Mouse (Mus musculus) kidney, adult 10 weeks (tissue): ENCODE measurements around the gene Olfr532. TPM values are rescaled to one million over a fixed set of nuclear protein-coding genes. Genes with fewer than 3 reads are reported as not detected.

Experiments used
- polyA plus RNA-seq: library from polyadenylated mRNA; stranded (reverse); fragments of 350-450 nt; fragmentation: Illumina TruSeq; extraction: RNeasy Lipid Tissue Mini Kit (QIAGEN cat#74804); gene quantifications from one replicate; pipeline ENCODE4 v1.2.3, GENCODE M21; 2014; ENCODE audit warnings: low read depth, low replicate concordance

Olfr532 gene
- polyA plus RNA-seq, result not detected

DNA sequence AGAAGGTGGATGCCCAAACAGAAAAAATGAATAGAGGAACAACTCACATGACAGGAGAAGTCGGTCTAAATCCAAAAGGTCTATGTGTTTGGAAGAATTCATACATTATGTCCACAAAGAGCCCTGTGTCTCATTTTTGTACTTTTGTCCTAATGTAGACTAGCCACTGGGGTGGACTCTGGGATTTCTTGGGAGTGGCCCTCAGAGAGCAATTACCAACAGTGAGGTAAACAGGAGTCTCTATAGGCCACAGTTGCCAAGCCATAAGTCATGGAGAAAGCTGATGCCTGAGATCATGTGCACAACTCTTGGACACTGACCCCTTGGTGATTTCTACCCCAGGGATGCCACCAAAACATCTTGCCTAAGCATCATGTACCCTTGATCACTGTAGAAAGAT is at the start of gene Olfr532:
Gene Olfr532 (minus strand): TSS at position 101 of the 400 bp plus-strand sequence.

DNA sequence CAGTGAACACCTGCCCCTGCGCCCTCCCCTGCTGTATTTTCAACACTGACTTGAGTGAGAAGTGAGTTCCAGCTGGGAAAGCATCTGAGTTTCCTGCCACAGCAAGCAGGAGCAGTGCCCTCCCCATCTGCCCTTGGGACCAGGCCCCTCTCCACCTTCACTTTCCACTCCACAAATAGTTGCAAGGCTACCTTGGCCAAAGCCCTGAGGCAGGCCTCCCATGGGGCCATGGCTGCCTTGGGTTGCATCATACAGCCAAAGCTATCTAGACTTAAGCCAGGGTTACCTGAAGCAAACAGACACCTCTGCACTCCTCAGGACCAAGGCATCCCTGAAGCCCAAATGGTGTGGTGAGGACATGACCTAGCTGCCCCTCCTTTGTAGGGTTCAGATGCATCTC is 41.6 kb upstream of the Olfr532 start, which contains the start of gene Olfr533:
Gene Olfr533 (plus strand): TSS at position 301 of the 400 bp plus-strand sequence.

DNA sequence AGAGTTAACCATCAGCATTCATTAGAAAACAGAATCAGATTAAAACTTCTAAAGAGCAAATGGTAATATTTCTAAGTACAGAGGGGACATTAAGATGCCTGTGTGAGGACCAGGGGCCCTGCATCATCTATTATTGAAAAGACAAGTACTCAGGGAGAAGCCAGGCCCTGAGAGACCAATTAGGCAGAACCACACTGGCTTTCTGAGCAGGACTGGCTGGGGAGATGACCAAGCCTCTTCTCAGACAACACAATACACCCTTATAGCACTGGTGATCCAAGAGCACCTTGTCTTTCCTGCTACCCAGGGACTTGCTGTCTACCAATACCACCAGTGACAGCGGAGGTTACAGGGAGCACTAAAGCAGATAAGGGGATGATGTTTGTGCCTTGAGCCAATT is 18.6 kb downstream of the Olfr532 start, which contains the start of gene Olfr531:
Gene Olfr531 (minus strand): TSS at position 101 of the 400 bp plus-strand sequence.

DNA sequence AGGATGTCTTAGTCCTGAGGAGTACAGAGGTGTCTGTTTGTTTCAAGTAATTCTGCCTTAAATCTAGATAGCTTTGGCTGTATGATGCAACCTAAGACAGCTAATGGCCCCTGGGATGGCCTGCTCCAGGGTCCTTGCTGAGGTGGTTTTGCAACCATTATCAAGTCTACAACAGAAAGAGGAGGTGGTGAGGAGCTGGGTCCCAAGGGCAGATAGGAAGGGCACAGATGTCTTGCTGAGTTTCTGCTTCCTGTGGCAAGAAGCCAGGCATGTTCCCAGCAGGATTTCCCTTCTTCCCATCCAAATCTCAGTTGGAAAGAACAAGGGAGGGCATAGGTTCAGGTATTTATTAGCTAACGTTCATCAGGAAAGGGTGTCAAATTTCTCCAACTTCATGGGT is 45.2 kb downstream of the Olfr532 start, which contains the start of gene Olfr530:
Gene Olfr530 (minus strand): TSS at position 101 of the 400 bp plus-strand sequence.

Other genes starting within 250 kb of the Olfr532 start
- gene Olfr523, start 248.4 kb downstream of the Olfr532 start, polyA plus RNA-seq, result not detected
- gene Olfr524, start 215.7 kb downstream of the Olfr532 start, polyA plus RNA-seq, result not detected
- not detected for gene Cd163l1, start 203.4 kb downstream of the Olfr532 start, polyA plus RNA-seq
- not detected for gene 5830411N06Rik, start 174.4 kb downstream of the Olfr532 start, polyA plus RNA-seq
- gene Olfr525, start 100.8 kb downstream of the Olfr532 start, polyA plus RNA-seq, result not detected
- not detected for gene Olfr527, start 87.6 kb downstream of the Olfr532 start, polyA plus RNA-seq
- not detected for gene Olfr60, start 60.0 kb downstream of the Olfr532 start, polyA plus RNA-seq
- gene Olfr530, start 45.3 kb downstream of the Olfr532 start, polyA plus RNA-seq, result not detected
- gene Olfr531, start 18.7 kb downstream of the Olfr532 start, polyA plus RNA-seq, result not detected
- gene Olfr533, start 41.7 kb upstream of the Olfr532 start, polyA plus RNA-seq, result not detected
- gene Olfr535, start 62.6 kb upstream of the Olfr532 start, polyA plus RNA-seq, result not detected
- not detected for gene Olfr536, start 85.8 kb upstream of the Olfr532 start, polyA plus RNA-seq
- not detected for gene Olfr538, start 146.2 kb upstream of the Olfr532 start, polyA plus RNA-seq
- gene Olfr46, start 179.6 kb upstream of the Olfr532 start, polyA plus RNA-seq, result not detected
- gene Olfr61, start 207.3 kb upstream of the Olfr532 start, polyA plus RNA-seq, result not detected
- gene Olfr53, start 224.8 kb upstream of the Olfr532 start, polyA plus RNA-seq, result not detected
- gene Olfr539, start 238.3 kb upstream of the Olfr532 start, polyA plus RNA-seq, result not detected